Mouse (Mus musculus) small intestine, adult 2 months (tissue): ENCODE data around the gene Gm18336.

Experiments used
- CTCF ChIP-seq: fragments of 200-500 bp; IDR thresholded peaks from 2 replicates; pipeline ENCODE4 v1.5.1; 2012; ENCODE audit warnings: low read depth, mild to moderate bottlenecking, control low read depth, inconsistent platforms, low read length, moderate library complexity, mixed read lengths; ENCODE audit not compliant: insufficient replicate concordance, insufficient read length; ENCODE audit errors: extremely low read depth
- POLR2A ChIP-seq: fragments of 200-500 bp; IDR thresholded peaks from 2 replicates; pipeline ENCODE4 v1.6.1; 2012; ENCODE audit warnings: low read depth, mild to moderate bottlenecking, control low read depth, inconsistent platforms, low read length, moderate library complexity

GRCm38 (mm10) chrX:73356719-73357118 is 41.8 kb downstream of the Gm18336 start:
- TF ChIP-seq CTCF (no peak), POLR2A (no peak)
